Mouse (Mus musculus): ENCODE measurements around the gene Zc2hc1b.

Zc2hc1b gene

GRCm38 (mm10) chr10:13177973-13178624, at the start of gene Zc2hc1b:
Gene Zc2hc1b (minus strand): TSS chr10:13178023.
- in situ Hi-C loops (cut with MboI, MseI) = no loop called here

- in situ Hi-C loops (cut with MboI, MseI) = no loop called here
Observed at GRCm38 (mm10) chr10:13225377-13226063, 47.7 kb upstream of the Zc2hc1b start.

- in situ Hi-C loops (cut with MboI, MseI) = no loop called here
Observed at GRCm38 (mm10) chr10:13222135-13222534, 44.3 kb upstream of the Zc2hc1b start.

- in situ Hi-C loops (cut with MboI, MseI) = no loop called here
Observed at GRCm38 (mm10) chr10:13220061-13220460, 42.2 kb upstream of the Zc2hc1b start.

DNA sequence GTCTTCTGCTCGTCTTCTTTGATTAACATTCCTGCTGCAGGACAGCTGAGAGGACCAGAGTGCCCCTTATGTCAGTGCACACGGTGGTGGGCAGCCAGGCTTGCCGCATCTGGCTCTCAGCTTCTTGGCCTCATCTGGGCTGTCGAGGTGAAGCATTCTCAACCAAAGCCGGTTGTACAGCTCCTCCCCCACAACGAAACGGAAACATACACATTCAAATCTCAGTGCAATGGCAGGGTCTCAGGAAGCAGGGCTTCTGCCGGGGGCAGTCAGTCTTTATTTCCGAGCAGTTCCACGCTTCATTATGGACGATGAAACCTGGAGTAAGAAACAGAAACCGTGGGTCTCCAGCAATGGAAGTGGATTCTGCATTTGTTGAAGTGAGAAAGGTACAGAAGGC, 36.1 kb upstream of the Zc2hc1b start:
- in situ Hi-C loops (cut with MboI, MseI) = no loop called here

GRCm38 (mm10) chr10:13212829-13213228, 35.0 kb upstream of the Zc2hc1b start:
- in situ Hi-C loops (cut with MboI, MseI) = no loop called here

DNA sequence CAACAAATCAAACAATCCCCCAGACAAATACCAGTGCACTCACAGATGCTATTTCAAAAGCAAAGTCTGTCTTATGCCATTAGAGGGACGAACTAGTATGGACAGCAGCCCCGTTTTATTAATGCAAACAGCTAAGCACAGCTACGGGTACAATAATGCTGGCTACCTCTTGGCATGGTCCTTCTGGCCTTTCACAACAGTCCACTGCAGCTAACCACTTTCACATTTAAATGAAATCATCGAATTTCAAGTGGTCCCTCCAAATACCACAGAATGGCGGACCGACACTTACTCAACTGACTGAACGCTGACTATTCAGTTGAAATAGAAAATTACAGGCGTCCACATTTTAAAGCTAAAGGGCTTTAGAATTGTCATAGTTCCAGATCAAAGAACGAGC, 34.5 kb upstream of the Zc2hc1b start:
- in situ Hi-C loops (cut with MboI, MseI) = no loop called here

- in situ Hi-C loops (cut with MboI, MseI) = no loop called here
Observed at GRCm38 (mm10) chr10:13209930-13210637, 32.3 kb upstream of the Zc2hc1b start.

- in situ Hi-C loops (cut with MboI, MseI) = no loop called here
Observed at GRCm38 (mm10) chr10:13209506-13209905, 31.7 kb upstream of the Zc2hc1b start.

DNA sequence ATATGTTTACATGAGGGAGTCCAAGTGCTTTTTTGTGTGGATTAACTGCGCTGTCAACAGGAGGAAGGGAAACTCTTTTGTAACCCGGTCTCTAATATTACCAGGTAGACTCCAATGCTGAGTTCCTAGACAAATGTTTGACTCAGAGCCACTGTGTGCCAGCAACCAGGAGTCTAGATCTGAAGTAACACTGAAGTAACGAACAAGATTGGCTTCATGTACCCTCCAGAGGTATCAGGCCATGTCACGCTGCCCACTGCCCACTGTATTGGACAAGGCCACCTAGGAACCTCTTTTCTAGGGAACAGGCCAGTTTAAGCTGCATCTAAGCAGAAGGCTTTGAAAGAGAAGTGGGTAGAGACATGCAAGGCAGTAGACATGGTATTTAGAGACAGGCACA, 31.2 kb upstream of the Zc2hc1b start:
- in situ Hi-C loops (cut with MboI, MseI) = no loop called here

DNA sequence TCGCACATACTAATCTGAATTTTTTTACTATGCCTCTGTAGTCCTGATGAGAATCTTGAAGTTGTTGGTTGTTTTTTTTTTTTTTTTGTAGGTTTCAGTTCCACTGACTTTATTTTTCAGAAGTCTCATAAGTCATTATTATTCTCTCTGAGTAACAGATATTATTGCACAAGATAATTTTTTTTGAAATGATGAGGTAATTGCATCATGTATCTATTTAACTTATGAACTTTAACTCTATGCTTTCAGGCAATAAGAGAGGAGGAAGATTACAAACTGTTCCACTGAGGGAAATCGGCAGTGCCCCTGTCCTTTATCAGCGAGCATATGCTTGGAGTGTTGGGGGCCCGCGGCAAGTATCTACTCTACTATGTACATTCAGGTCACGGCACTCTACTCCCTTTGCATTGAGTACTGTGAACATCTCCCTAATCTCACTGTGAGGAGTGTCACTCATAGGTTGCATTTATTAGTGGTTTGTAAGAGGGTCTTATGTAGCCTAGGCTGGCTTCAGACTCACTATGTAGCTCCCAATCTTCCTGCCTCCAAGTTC, 24.0 kb upstream of the Zc2hc1b start:
- in situ Hi-C loops (cut with MboI, MseI) = no loop called here

DNA sequence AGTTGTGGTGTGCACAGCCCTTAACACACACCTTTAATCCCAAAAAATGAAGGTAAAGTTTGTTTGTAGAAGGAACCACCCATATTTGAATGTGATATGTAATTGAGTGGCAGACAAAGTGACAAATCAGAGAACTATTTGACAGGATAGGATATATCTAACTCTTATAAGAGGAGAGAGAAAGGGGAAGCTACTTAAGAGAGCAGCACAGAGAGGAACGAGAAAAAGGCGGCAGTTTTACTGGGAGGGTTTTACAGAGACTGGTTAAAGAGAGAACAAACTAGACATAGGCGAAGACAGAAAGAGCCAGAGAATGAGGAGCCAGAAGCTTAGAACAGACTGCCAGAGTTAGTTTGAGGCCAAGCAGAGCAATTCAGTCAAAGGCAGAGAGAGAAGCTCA, 23.0 kb upstream of the Zc2hc1b start:
- in situ Hi-C loops (cut with MboI, MseI) = no loop called here

DNA sequence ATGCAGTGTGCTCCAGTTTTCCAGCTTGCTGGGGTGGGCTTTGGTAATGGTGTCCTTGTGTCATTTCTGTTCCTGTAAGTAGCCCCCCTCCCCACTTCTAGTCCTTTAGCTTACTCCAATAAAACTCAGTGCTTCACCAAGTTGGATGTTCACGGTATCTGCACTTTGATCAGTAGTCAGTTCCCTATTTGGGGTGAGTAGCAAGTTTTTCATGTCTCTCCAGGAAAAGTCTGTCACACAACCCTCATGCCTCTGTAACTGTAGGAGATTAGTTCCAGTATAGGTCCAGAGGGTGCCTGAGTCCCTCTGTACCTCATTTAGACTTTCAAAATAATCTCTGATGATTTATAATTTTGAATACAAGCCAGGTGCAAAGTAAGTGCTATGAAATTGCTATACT, 21.4 kb upstream of the Zc2hc1b start:
- in situ Hi-C loops (cut with MboI, MseI) = loop anchor here in 1 of 2 experiments (5.0 to 10.0 kb wide), 2 partner anchors 177 to 226 kb away; no protein-coding TSS in a partner anchor

- in situ Hi-C loops (cut with MboI, MseI) = loop anchor here in 1 of 2 experiments (5.0 to 10.0 kb wide), 2 partner anchors 175 to 228 kb away; no protein-coding TSS in a partner anchor
Observed at GRCm38 (mm10) chr10:13196872-13197507, 19.2 kb upstream of the Zc2hc1b start.

GRCm38 (mm10) chr10:13193496-13193895, 15.7 kb upstream of the Zc2hc1b start:
- in situ Hi-C loops (cut with MboI, MseI) = loop anchor here in 1 of 2 experiments (10.0 kb wide), 1 partner anchor 231 kb away; no protein-coding TSS in a partner anchor

DNA sequence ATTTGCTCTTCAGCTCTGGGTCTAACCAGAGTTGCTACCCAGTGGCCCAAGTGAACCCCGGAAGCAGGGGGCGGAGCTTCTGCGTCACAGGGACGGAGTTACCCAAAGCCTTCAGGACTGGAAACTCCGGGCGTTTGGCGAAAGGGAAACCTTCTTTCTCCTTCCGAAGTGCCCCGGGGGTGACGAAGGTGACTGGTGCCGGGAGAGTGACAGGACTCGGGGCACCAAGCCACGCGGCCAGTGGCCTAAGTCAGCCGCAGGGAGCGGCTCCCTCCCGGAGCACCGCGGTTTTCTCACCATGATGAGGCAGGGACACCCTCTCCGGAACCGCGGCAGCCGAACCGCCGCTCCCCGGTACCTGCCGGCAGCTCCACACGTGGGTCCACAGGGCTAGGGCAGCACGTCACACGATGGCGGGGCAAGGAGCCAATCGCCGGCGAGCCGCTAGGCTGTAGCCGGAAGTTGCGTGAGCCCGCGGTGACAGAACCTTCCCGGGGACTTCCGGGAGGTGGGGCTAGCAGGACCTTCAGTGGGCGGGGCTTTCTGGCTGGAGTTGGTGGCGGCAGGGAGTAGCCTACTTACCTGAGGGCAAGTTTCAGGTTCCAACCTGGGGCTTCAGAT, 15.0 kb upstream of the Zc2hc1b start, which contains the start of gene Ltv1:
Gene Ltv1 (minus strand): TSS at position 438 of the 621 bp plus-strand sequence.
- in situ Hi-C loops (cut with MboI, MseI) = loop anchor here in 1 of 2 experiments (10.0 kb wide), 1 partner anchor 232 kb away; no protein-coding TSS in a partner anchor

- in situ Hi-C loops (cut with MboI, MseI) = loop anchor here in 1 of 2 experiments (10.0 kb wide), 1 partner anchor 235 kb away; no protein-coding TSS in a partner anchor
Observed at GRCm38 (mm10) chr10:13189881-13190280, 12.1 kb upstream of the Zc2hc1b start.

DNA sequence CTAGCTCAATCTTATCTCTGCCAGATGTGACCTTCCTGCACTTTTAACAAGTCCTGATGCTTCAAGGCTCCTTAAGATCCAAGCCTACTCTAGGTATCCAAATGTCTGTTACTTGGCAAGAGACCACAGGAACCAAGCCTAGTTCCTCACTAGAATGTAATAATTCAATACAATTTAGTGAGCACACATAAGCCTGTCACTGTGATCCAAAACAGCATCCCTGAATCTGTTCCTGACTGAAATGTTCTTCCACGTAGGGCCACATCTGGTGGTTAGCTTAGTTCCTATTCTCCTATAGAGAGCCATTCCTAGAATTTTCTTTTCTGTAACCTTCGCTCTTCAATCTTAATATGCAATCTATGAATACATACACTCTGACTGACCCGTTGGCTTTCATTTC, 8.9 kb upstream of the Zc2hc1b start:
- in situ Hi-C loops (cut with MboI, MseI) = no loop called here

GRCm38 (mm10) chr10:13184170-13184766, 6.4 kb upstream of the Zc2hc1b start:
- in situ Hi-C loops (cut with MboI, MseI) = no loop called here

DNA sequence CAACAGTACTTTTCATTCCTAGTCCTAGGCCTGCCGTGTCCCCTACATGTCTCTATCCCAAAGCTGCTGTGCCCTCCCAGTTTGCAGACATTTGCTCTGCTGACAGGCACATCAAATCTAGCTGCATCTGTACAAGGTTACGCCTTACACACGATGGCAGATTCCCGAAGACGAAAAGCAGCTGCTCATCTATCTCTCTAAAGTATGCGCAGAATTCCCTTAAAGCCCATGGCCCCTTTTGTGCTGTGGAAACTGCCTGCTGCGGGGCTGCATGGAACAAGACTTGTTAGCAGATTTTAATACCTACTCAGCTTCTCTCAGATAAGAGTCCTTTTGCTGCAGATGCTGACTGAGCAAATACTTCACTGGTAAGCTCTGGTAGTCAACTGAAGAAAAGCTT, 2.4 kb upstream of the Zc2hc1b start:
- in situ Hi-C loops (cut with MboI, MseI) = no loop called here
